Mouse (Mus musculus): Measurements from ENCODE around the gene Abo. TPM values are rescaled to one million over a fixed set of nuclear protein-coding genes. Genes with fewer than 3 reads are reported as not detected.

Abo gene
- polyA plus RNA-seq, 1 experiment = not detected

GRCm38 (mm10) chr2:26847706-26848105 lies 17.1 kb downstream of the Abo start:
- DNase-seq = peak; percentile 52
- WGBS = 56% methylated on average over 2 of the region's 2 CpGs
- H3K36me3 ChIP-seq (ENCODE audit: control insufficient read depth, insufficient read depth, low read length) = no peaks in the 10 kb centered on the region
- no peak for TF ChIP-seq POLR2A (IDR thresholded peaks at IDR 0.05; ENCODE audit: low read depth, low read length)
- TF ChIP-seq CTCF (conservative IDR thresholded peaks at IDR 0.05; ENCODE audit: insufficient read depth, insufficient read length, low read depth, low read length) = peak; percentile 69
- no peak overlapping the region for H3K27ac ChIP-seq (ENCODE audit: insufficient read depth, low read depth, low read length)
- no peak overlapping the region for H3K4me3 ChIP-seq (ENCODE audit: insufficient read depth, low read depth, low read length)
- H3K27me3 ChIP-seq (replicated peaks; ENCODE audit: control insufficient read depth, insufficient read depth, low read length) = no peaks in the 10 kb centered on the region
- no peaks in the 10 kb centered on the region for H3K4me1 ChIP-seq (ENCODE audit: control insufficient read depth, insufficient read depth, low read length)

GRCm38 (mm10) chr2:26832478-26832877 lies 32.3 kb downstream of the Abo start:
- H3K4me3 ChIP-seq (ENCODE audit: insufficient read depth, low read depth, low read length) = no peak overlapping the region
- 90% methylated on average over 2 of the region's 2 CpGs for WGBS
- TF ChIP-seq CTCF (conservative IDR thresholded peaks at IDR 0.05; ENCODE audit: insufficient read depth, insufficient read length, low read depth, low read length) (no peak), POLR2A (IDR thresholded peaks at IDR 0.05; ENCODE audit: low read depth, low read length) (no peak)
- H3K4me1 ChIP-seq (ENCODE audit: control insufficient read depth, insufficient read depth, low read length) = no peaks in the 10 kb centered on the region
- no peaks in the 10 kb centered on the region for H3K36me3 ChIP-seq (ENCODE audit: control insufficient read depth, insufficient read depth, low read length)
- no peak for DNase-seq
- H3K27ac ChIP-seq (ENCODE audit: insufficient read depth, low read depth, low read length) = no peak overlapping the region
- no peaks in the 10 kb centered on the region for H3K27me3 ChIP-seq (replicated peaks; ENCODE audit: control insufficient read depth, insufficient read depth, low read length)

- H3K4me3 ChIP-seq (ENCODE audit: insufficient read depth, low read depth, low read length) = no peak overlapping the region
- no peaks in the 10 kb centered on the region for H3K36me3 ChIP-seq (ENCODE audit: control insufficient read depth, insufficient read depth, low read length)
- no peak overlapping the region for H3K27ac ChIP-seq (ENCODE audit: insufficient read depth, low read depth, low read length)
- no peak for DNase-seq
- H3K27me3 ChIP-seq (replicated peaks; ENCODE audit: control insufficient read depth, insufficient read depth, low read length) = no peaks in the 10 kb centered on the region
- no peaks in the 10 kb centered on the region for H3K4me1 ChIP-seq (ENCODE audit: control insufficient read depth, insufficient read depth, low read length)
- TF ChIP-seq CTCF (conservative IDR thresholded peaks at IDR 0.05; ENCODE audit: insufficient read depth, insufficient read length, low read depth, low read length) (no peak), POLR2A (IDR thresholded peaks at IDR 0.05; ENCODE audit: low read depth, low read length) (no peak)
- 94% methylated on average over 1 of the region's 1 CpGs for WGBS
Observed at GRCm38 (mm10) chr2:26828047-26828446, 36.7 kb downstream of the Abo start.

- no peaks in the 10 kb centered on the region for H3K36me3 ChIP-seq (ENCODE audit: control insufficient read depth, insufficient read depth, low read length)
- H3K4me3 ChIP-seq (ENCODE audit: insufficient read depth, low read depth, low read length) = no peak overlapping the region
- WGBS = 93% methylated on average over 1 of the region's 1 CpGs
- no peak for TF ChIP-seq POLR2A (IDR thresholded peaks at IDR 0.05; ENCODE audit: low read depth, low read length)
- TF ChIP-seq CTCF (conservative IDR thresholded peaks at IDR 0.05; ENCODE audit: insufficient read depth, insufficient read length, low read depth, low read length) = no peak
- no peak for DNase-seq
- no peak overlapping the region for H3K27ac ChIP-seq (ENCODE audit: insufficient read depth, low read depth, low read length)
- no peaks in the 10 kb centered on the region for H3K4me1 ChIP-seq (ENCODE audit: control insufficient read depth, insufficient read depth, low read length)
- no peaks in the 10 kb centered on the region for H3K27me3 ChIP-seq (replicated peaks; ENCODE audit: control insufficient read depth, insufficient read depth, low read length)
Observed at GRCm38 (mm10) chr2:26827261-26827975, 37.4 kb downstream of the Abo start.

Other genes with a start within 250 kb of the Abo start
- gene Fam69b, start 236.5 kb downstream of the Abo start, polyA plus RNA-seq (2012; rRNA removed) = 12.2 and 14.5 TPM in 2 replicates
- gene Lcn4, start 193.7 kb downstream of the Abo start, polyA plus RNA-seq (2012; rRNA removed) = 0.34 TPM in 1 of 2 replicates, not detected in the other
- gene Surf6, start 37.9 kb upstream of the Abo start, polyA plus RNA-seq (2012; rRNA removed) = 6.4 and 7.0 TPM in 2 replicates
- gene Med22, start 45.7 kb upstream of the Abo start, polyA plus RNA-seq (2012; rRNA removed) = 39.5 and 42.6 TPM in 2 replicates
- gene Rpl7a, start 45.8 kb upstream of the Abo start, polyA plus RNA-seq (2012; rRNA removed) = 805 and 948 TPM in 2 replicates
- gene Surf2, start 51.4 kb upstream of the Abo start, polyA plus RNA-seq (2012; rRNA removed) = 30.0 and 31.4 TPM in 2 replicates
- 61.0 and 85.2 TPM in 2 replicates for gene Surf1, start 51.6 kb upstream of the Abo start, polyA plus RNA-seq (2012; rRNA removed)
- gene Surf4, start 68.9 kb upstream of the Abo start, polyA plus RNA-seq (2012; rRNA removed) = 198 and 270 TPM in 2 replicates
- gene Stkld1, start 69.1 kb upstream of the Abo start, polyA plus RNA-seq (2012; rRNA removed) = 0.16 TPM in 2 replicates
- 16.0 and 19.2 TPM in 2 replicates for gene Rexo4, start 99.4 kb upstream of the Abo start, polyA plus RNA-seq (2012; rRNA removed)
- gene Adamts13, start 108.4 kb upstream of the Abo start, polyA plus RNA-seq (2012; rRNA removed) = 0.77 and 0.94 TPM in 2 replicates
- 70.2 and 72.7 TPM in 2 replicates for gene Cacfd1, start 144.9 kb upstream of the Abo start, polyA plus RNA-seq (2012; rRNA removed)
- 1.5 and 1.8 TPM in 2 replicates for gene Slc2a6, start 163.0 kb upstream of the Abo start, polyA plus RNA-seq (2012; rRNA removed)
- gene Mymk, start 207.2 kb upstream of the Abo start, polyA plus RNA-seq (2012; rRNA removed) = 0.09 and 0.16 TPM in 2 replicates
- gene Adamtsl2, start 214.4 kb upstream of the Abo start, polyA plus RNA-seq (2012; rRNA removed) = 21.7 and 25.7 TPM in 2 replicates